Mouse (Mus musculus) gastrocnemius, adult 8-10 months (tissue): ENCODE measurements at regions not wholly inside any gene's neighbourhood (a gene's known extent, or its start where the extent isn't known, plus 50 kb on each side); places are given as distances from the start of the nearest gene placed in this dataset.
A peak's percentile ranks its signal among the peaks of the same experiment; 100 is the strongest.

Source experiments
- DNase-seq, 2 experiments: peaks; one replicate each; pipeline ENCODE4 v3.0.0; 2022; ENCODE audit warnings: low spot score in 2 of 2

- no peak for DNase-seq
These were observed 98.7 kb upstream of the Cul1 start for GRCm38 (mm10) chr6:47354515-47354914.

DNA sequence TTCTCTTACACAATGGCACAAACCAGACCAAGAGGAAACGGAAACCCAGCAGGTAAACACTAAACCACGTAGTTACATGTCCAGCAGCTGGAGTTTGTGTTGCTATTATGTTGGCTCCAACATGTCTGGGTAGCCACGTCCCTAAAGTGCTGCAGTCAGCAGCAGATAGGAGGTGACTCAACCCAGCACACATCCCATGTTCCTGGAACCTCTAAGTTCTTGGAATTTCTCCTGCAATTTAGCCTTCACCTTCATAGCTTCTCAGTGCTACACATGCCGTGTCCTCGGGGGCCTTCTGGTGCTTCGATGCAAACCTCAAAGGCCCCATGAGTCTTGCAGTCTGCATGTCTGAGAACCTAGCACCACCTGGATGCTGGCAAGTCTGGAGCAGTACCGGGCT is 97.7 kb upstream of the Cul1 start:
- DNase-seq = no peak

DNA sequence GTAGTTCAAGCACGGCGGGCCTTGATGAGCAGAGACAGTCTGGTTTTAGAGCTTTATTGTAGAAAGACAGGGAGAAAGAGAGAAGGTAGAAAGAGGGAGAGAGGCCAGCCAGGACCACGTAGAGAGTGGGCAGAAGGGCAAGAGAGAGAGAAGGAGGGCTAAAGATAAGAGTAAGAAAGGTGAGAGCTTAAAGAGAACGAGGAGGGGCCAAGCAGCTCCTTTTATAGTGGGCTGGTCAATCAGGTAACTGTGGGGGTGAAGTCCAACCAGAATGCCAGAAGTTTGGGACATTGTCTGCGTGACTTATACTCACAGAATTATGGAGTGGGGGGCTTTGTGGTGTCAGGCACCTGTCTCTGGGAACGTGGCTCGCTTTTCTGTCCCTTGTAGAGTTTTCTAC is 96.7 kb upstream of the Cul1 start:
- DNase-seq = no peak

DNA sequence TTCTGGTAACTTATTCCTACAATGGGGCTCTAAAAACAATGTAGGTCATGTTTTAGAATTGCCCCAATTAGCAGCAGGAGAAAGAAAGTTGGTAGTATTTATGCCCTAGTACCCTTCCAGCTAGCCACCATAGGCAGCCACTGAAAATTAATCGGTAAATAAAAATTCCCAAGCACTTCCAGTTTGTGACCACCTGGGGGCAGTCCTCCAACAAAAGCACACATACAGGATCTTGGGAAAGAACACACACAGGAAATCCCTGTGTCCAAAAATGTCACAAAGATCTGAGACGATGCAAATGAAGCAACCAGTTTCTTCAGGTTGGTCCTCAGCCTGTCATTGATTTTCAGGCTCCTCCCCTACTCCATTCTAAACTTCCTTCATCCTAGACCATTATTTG is 94.5 kb upstream of the Cul1 start:
- DNase-seq = no peak

GRCm38 (mm10) chr6:47364002-47364401 is 89.2 kb upstream of the Cul1 start:
- DNase-seq = no peak

DNA sequence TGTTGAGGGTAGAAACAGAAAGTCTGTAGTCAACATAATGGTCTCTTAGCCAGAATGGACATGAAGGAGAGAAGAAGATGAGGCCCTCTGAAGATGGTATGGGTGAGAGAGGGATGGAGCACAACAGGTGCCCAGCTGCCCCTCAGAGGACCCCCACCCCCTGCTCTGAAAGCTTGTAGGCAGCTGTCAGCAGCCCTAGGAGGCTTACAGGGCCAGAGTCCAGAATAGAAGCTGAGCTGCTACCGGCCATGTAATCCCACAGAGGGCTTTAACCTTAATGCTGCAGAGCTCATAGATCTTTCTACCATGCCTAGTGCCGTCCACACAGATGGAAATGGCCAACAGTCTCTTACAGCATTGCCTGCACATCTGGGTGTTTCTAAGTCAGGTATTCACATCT is 88.6 kb upstream of the Cul1 start:
- no peak for DNase-seq

GRCm38 (mm10) chr6:47365651-47366645 is 87.2 kb upstream of the Cul1 start:
- peak in 1 of 2 experiments; percentile 20 for DNase-seq

DNA sequence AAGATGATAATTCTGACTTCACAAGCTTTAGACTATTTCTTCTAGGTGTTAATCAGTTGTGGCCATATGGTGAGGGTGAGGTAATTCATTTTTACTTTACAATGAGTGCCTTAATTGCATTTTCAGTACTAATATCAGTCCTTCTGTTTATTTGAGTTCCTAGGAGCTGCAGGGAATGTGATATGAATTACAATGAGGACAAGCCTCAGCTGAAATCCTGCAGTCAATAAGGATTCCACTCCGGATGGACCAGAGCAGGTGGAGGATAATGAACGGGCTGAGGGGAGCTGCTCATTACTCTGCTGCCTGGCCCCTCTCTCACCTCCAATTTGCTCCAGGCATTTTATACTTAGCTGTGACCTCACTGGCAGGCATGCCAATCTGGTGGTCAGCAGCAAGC is 85.7 kb upstream of the Cul1 start:
- DNase-seq = no peak

DNA sequence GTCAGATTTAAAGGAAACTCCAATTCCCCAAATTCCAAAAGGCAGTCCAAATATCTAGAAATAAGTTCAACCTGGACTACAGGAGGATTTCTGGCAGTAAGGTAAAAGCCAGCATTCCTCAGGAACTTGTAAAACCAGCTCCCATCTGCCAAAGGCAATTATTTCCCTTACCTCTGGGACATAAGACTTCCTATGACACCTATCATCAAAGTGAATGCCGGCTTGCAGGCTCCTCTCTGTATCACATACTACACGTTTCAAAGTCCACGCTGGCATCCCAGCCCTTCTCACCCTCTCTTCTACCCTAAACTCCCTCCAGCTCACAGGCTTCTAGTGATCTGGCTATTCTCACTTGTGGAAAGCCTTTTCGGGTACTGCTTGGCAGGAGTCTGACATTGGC is 77.5 kb upstream of the Cul1 start:
- no peak for DNase-seq

DNA sequence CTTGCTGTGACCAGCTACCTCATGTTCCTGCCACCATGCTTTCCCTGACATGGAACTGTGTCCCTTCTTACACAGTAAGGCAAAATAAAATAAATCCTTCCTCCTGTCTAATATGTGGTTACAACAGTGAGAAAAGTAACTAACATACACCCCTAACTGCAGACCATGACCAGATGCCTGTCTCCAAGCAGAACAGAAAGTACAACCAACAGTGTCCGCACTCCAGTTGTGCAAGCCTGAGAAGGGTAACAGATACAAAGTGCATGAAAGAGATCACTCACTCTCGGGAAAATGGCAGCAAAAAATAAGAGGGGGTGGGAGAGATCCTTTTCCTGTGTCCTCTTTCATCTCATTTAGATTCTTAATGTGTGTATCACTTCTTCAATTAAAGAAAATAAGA is 71.7 kb upstream of the Cul1 start:
- DNase-seq = no peak

- no peak for DNase-seq
These were observed 66.6 kb upstream of the Cul1 start for GRCm38 (mm10) chr6:47386550-47386949.

GRCm38 (mm10) chr6:47389908-47390307 is 63.3 kb upstream of the Cul1 start:
- DNase-seq = no peak

GRCm38 (mm10) chr6:47390436-47391002 is 62.7 kb upstream of the Cul1 start:
- peak; percentile 4 to 29 for DNase-seq

GRCm38 (mm10) chr6:47391014-47391802 is 62.0 kb upstream of the Cul1 start:
- no peak for DNase-seq

- DNase-seq = peak; percentile 24 to 39
These were observed 57.5 kb upstream of the Cul1 start for GRCm38 (mm10) chr6:47395465-47396337.
